Mouse (Mus musculus) heart, postnatal 0 days (tissue): ENCODE measurements around the gene Tnfsf8.

Experiments used
- CTCF ChIP-seq: IDR thresholded peaks from 2 replicates; pipeline ENCODE4 v1.5.1; 2016; ENCODE audit warnings: antibody characterized with exemption, control low read depth, low read depth
- EP300 ChIP-seq: IDR thresholded peaks from 2 replicates; pipeline ENCODE4 v1.6.1; 2016; ENCODE audit warnings: antibody characterized with exemption, low read depth

DNA sequence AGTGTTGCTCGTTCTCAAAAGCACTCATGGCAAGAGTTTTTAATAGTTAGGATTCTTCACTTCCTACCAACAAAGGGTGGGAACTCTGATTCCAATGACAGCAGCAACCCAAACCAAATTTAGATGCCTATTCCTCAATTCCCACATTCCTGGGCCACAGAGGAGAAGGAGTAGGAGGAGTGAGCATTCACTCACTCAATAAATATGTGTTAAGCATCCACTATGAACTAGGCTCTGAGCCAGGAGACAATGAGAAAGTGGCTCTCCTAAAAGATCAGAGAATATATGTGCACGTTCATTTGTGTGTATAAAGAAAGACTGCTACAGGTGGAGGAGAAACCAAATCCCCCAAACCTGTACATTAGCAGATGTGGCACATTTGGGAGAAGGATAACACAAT, 75.7 kb downstream of the Tnfsf8 start:
- TF ChIP-seq CTCF = no peak
- TF ChIP-seq EP300 = no peak
